Mouse (Mus musculus) erythroblast, adult 5-6 weeks (primary cell): ENCODE results near the gene Gm42420. TPM values are rescaled to one million over a fixed set of nuclear protein-coding genes. Genes with fewer than 3 reads are reported as not detected.

Experiments used
- total RNA-seq, 2 experiments: library from RNA; stranded (forward) in 1 of 2; stranded (reverse) in 1 of 2; fragments of 150-400 nt in 1 of 2; fragments of 200-764, 138-1000 nt in 1 of 2; gene quantifications; 2 replicates each; pipeline versions ENCODE4 v1.2.3 to v1.2.4; 2015 to 2017; ENCODE audit warnings: low replicate concordance in 2 of 2

Gm42420 gene
- total RNA-seq, 2 experiments from 2014 or later: 5.2 TPM; not detected in 1

Other genes with a start within 250 kb of the Gm42420 start
- gene Slc37a3, start 208.1 kb upstream of the Gm42420 start, total RNA-seq (2015; ENCODE audit: low replicate concordance): 0.42 and 3.1 TPM in 2 replicates
- gene Slc37a3, start 208.1 kb upstream of the Gm42420 start, total RNA-seq (2017; ENCODE audit: low replicate concordance): 1.7 and 9.2 TPM in 2 replicates
- gene Rab19, start 204.6 kb upstream of the Gm42420 start, total RNA-seq (2015; ENCODE audit: low replicate concordance): 0.84 TPM in 1 of 2 replicates, not detected in the other
- gene Rab19, start 204.6 kb upstream of the Gm42420 start, total RNA-seq (2017; ENCODE audit: low replicate concordance): 0.26 and 2.9 TPM in 2 replicates
- 1,353 and 1,373 TPM in 2 replicates for gene Mkrn1, start 165.3 kb upstream of the Gm42420 start, total RNA-seq (2015; ENCODE audit: low replicate concordance)
- gene Mkrn1, start 165.3 kb upstream of the Gm42420 start, total RNA-seq (2017; ENCODE audit: low replicate concordance): 1,538 and 2,743 TPM in 2 replicates
- gene Dennd2a, start 27.9 kb upstream of the Gm42420 start, total RNA-seq (2015; ENCODE audit: low replicate concordance): 1.3 TPM in 1 of 2 replicates, not detected in the other
- 0.43 and 0.70 TPM in 2 replicates for gene Dennd2a, start 27.9 kb upstream of the Gm42420 start, total RNA-seq (2017; ENCODE audit: low replicate concordance)
- gene Adck2, start 11.9 kb upstream of the Gm42420 start, total RNA-seq (2015; ENCODE audit: low replicate concordance): 0.38 and 4.4 TPM in 2 replicates
- gene Adck2, start 11.9 kb upstream of the Gm42420 start, total RNA-seq (2017; ENCODE audit: low replicate concordance): 0.56 and 5.9 TPM in 2 replicates
- 5.8 and 46.6 TPM in 2 replicates for gene Ndufb2, start 6.8 kb downstream of the Gm42420 start, total RNA-seq (2015; ENCODE audit: low replicate concordance)
- gene Ndufb2, start 6.8 kb downstream of the Gm42420 start, total RNA-seq (2017; ENCODE audit: low replicate concordance): 28.5 and 34.0 TPM in 2 replicates
- 24.5 and 25.9 TPM in 2 replicates for gene Braf, start 139.7 kb downstream of the Gm42420 start, total RNA-seq (2015; ENCODE audit: low replicate concordance)
- 7.8 and 8.1 TPM in 2 replicates for gene Braf, start 139.7 kb downstream of the Gm42420 start, total RNA-seq (2017; ENCODE audit: low replicate concordance)
- 19.4 and 30.2 TPM in 2 replicates for gene Mrps33, start 225.2 kb downstream of the Gm42420 start, total RNA-seq (2015; ENCODE audit: low replicate concordance)
- 7.8 and 18.7 TPM in 2 replicates for gene Mrps33, start 225.2 kb downstream of the Gm42420 start, total RNA-seq (2017; ENCODE audit: low replicate concordance)